Mouse (Mus musculus): ENCODE measurements around the gene Igfbp6. TPM values are rescaled to one million over a fixed set of nuclear protein-coding genes. Genes with fewer than 3 reads are reported as not detected.

Gene Igfbp6
- polyA plus RNA-seq, 2 experiments: 0.66 to 0.95 TPM

- Histone ChIP-seq H3K4me2 (ENCODE audit: low read depth) (no peak overlapping the region), H3K4me1 (replicated peaks; ENCODE audit: control insufficient read depth in 2 of 2, insufficient read depth in 2 of 2, low read length in 1 of 2) (peaks cover 0 to 8% of the 10 kb centered on the region in 2 experiments; a peak in 1 of 4 replicates), H3K9ac (replicated peaks) (no peak overlapping the region), H3K36me3 (replicated peaks; ENCODE audit: control insufficient read depth, insufficient read depth, low read depth) (no peaks in the 10 kb centered on the region), H3K27ac (no peak overlapping the region), H3K27me3 (ENCODE audit: control insufficient read depth, insufficient read depth, low read length) (no peaks in the 10 kb centered on the region), H3K4me3 (ENCODE audit: insufficient read depth in 1 of 2, low read depth in 2 of 2, low read length in 2 of 2) (no peak overlapping the region), H3K9me3 (ENCODE audit: control insufficient read depth, low read length) (no peaks in the 10 kb centered on the region)
- DNase-seq (ENCODE audit: low read depth in 3 of 3, low spot score in 3 of 3) (no peak), ATAC-seq (ENCODE audit: insufficient read depth) (peak; percentile 44; the same call in 1 of the 2 replicates)
- TF ChIP-seq EP300 (IDR thresholded peaks at IDR 0.05; ENCODE audit: low read depth): peak; percentile 24; the same call in 1 of the 2 replicates
- no peak for TF ChIP-seq CTCF (IDR thresholded peaks at IDR 0.05; ENCODE audit: low read depth)
- WGBS (ENCODE audit: insufficient replicate concordance): 46% methylated on average over 7 of the region's 7 CpGs
Observed at GRCm38 (mm10) chr15:102176571-102177316, 32.6 kb downstream of the Igfbp6 start.

GRCm38 (mm10) chr15:102177417-102177816 lies 33.3 kb downstream of the Igfbp6 start:
- ATAC-seq (ENCODE audit: insufficient read depth): no peak
- Histone ChIP-seq H3K9me3 (ENCODE audit: control insufficient read depth, low read length) (no peaks in the 10 kb centered on the region), H3K4me3 (ENCODE audit: insufficient read depth in 1 of 2, low read depth in 2 of 2, low read length in 2 of 2) (no peak overlapping the region), H3K4me1 (replicated peaks; ENCODE audit: control insufficient read depth in 2 of 2, insufficient read depth in 2 of 2, low read length in 1 of 2) (peaks cover 0 to 8% of the 10 kb centered on the region in 2 experiments; a peak in 1 of 4 replicates), H3K9ac (replicated peaks) (no peak overlapping the region), H3K36me3 (replicated peaks; ENCODE audit: control insufficient read depth, insufficient read depth, low read depth) (no peaks in the 10 kb centered on the region), H3K4me2 (ENCODE audit: low read depth) (no peak overlapping the region), H3K27me3 (ENCODE audit: control insufficient read depth, insufficient read depth, low read length) (no peaks in the 10 kb centered on the region), H3K27ac (no peak overlapping the region)
- 69% methylated on average over 8 of the region's 8 CpGs for WGBS (ENCODE audit: insufficient replicate concordance)
- TF ChIP-seq EP300 (IDR thresholded peaks at IDR 0.05; ENCODE audit: low read depth) (no peak), CTCF (IDR thresholded peaks at IDR 0.05; ENCODE audit: low read depth) (no peak)
- DNase-seq (ENCODE audit: low read depth in 3 of 3, low spot score in 3 of 3): no peak

- Histone ChIP-seq H3K9ac (replicated peaks) (no peak overlapping the region), H3K9me3 (ENCODE audit: control insufficient read depth, low read length) (no peaks in the 10 kb centered on the region), H3K27me3 (ENCODE audit: control insufficient read depth, insufficient read depth, low read length) (no peaks in the 10 kb centered on the region), H3K4me3 (ENCODE audit: insufficient read depth in 1 of 2, low read depth in 2 of 2, low read length in 2 of 2) (no peak overlapping the region), H3K36me3 (replicated peaks; ENCODE audit: control insufficient read depth, insufficient read depth, low read depth) (no peaks in the 10 kb centered on the region), H3K27ac (no peak overlapping the region), H3K4me2 (ENCODE audit: low read depth) (no peak overlapping the region), H3K4me1 (replicated peaks; ENCODE audit: control insufficient read depth in 2 of 2, insufficient read depth in 2 of 2, low read length in 1 of 2) (peaks cover 0 to 8% of the 10 kb centered on the region in 2 experiments; a peak in 1 of 4 replicates)
- DNase-seq (ENCODE audit: low read depth in 3 of 3, low spot score in 3 of 3) (peak; percentile 51 to 55 (median 52)), ATAC-seq (ENCODE audit: insufficient read depth) (no peak)
- 11% methylated on average over 6 of the region's 6 CpGs for WGBS (ENCODE audit: insufficient replicate concordance)
- peak; percentile 94 for TF ChIP-seq CTCF (IDR thresholded peaks at IDR 0.05; ENCODE audit: low read depth)
- no peak for TF ChIP-seq EP300 (IDR thresholded peaks at IDR 0.05; ENCODE audit: low read depth)
Observed at GRCm38 (mm10) chr15:102178279-102178678, 34.1 kb downstream of the Igfbp6 start.

GRCm38 (mm10) chr15:102179106-102179505 lies 34.9 kb downstream of the Igfbp6 start:
- peaks cover 0 to 9% of the 10 kb centered on the region in 2 experiments; a peak in 1 of 4 replicates for H3K4me1 ChIP-seq (replicated peaks; ENCODE audit: control insufficient read depth in 2 of 2, insufficient read depth in 2 of 2, low read length in 1 of 2)

GRCm38 (mm10) chr15:102179924-102180323 lies 35.8 kb downstream of the Igfbp6 start:
- Histone ChIP-seq H3K9me3 (ENCODE audit: control insufficient read depth, low read length) (no peaks in the 10 kb centered on the region), H3K27ac (no peak overlapping the region), H3K36me3 (replicated peaks; ENCODE audit: control insufficient read depth, insufficient read depth, low read depth) (no peaks in the 10 kb centered on the region), H3K4me1 (replicated peaks; ENCODE audit: control insufficient read depth in 2 of 2, insufficient read depth in 2 of 2, low read length in 1 of 2) (peaks cover 0 to 9% of the 10 kb centered on the region in 2 experiments; a peak in 1 of 4 replicates), H3K4me2 (ENCODE audit: low read depth) (no peak overlapping the region), H3K27me3 (ENCODE audit: control insufficient read depth, insufficient read depth, low read length) (no peaks in the 10 kb centered on the region), H3K4me3 (ENCODE audit: insufficient read depth in 1 of 2, low read depth in 2 of 2, low read length in 2 of 2) (no peak overlapping the region), H3K9ac (replicated peaks) (no peak overlapping the region)
- ATAC-seq (ENCODE audit: insufficient read depth): no peak
- no peak for DNase-seq (ENCODE audit: low read depth in 3 of 3, low spot score in 3 of 3)
- 80% methylated on average over 14 of the region's 14 CpGs for WGBS (ENCODE audit: insufficient replicate concordance)
- TF ChIP-seq EP300 (IDR thresholded peaks at IDR 0.05; ENCODE audit: low read depth): no peak
- no peak for TF ChIP-seq CTCF (IDR thresholded peaks at IDR 0.05; ENCODE audit: low read depth)

More at GRCm38 (mm10) chr15:102179106-102179505, 34.9 kb downstream of the Igfbp6 start:
- ATAC-seq (ENCODE audit: insufficient read depth) (no peak), DNase-seq (ENCODE audit: low read depth in 3 of 3, low spot score in 3 of 3) (no peak)
- H3K9ac ChIP-seq (replicated peaks): no peak overlapping the region
- H3K9me3 ChIP-seq (ENCODE audit: control insufficient read depth, low read length): no peaks in the 10 kb centered on the region
- no peak overlapping the region for H3K4me2 ChIP-seq (ENCODE audit: low read depth)
- H3K36me3 ChIP-seq (replicated peaks; ENCODE audit: control insufficient read depth, insufficient read depth, low read depth): no peaks in the 10 kb centered on the region
- TF ChIP-seq CTCF (IDR thresholded peaks at IDR 0.05; ENCODE audit: low read depth): no peak
- TF ChIP-seq EP300 (IDR thresholded peaks at IDR 0.05; ENCODE audit: low read depth): no peak
- no peaks in the 10 kb centered on the region for H3K27me3 ChIP-seq (ENCODE audit: control insufficient read depth, insufficient read depth, low read length)
- 79% methylated on average over 9 of the region's 9 CpGs for WGBS (ENCODE audit: insufficient replicate concordance)
- H3K4me3 ChIP-seq (ENCODE audit: insufficient read depth in 1 of 2, low read depth in 2 of 2, low read length in 2 of 2): no peak overlapping the region
- no peak overlapping the region for H3K27ac ChIP-seq

Data from liver, embryonic 14.5 days (tissue).